Mouse (Mus musculus) right cerebral cortex, postnatal 14 days (tissue): ENCODE data around the gene Fkbp10.

Source experiments
- DNase-seq: peaks from one replicate; pipeline ENCODE4 v3.0.0; 2022

Gene Fkbp10

GRCm38 (mm10) chr11:100413541-100413940, 2.0 kb upstream of the Fkbp10 start:
- DNase-seq: no peak

GRCm38 (mm10) chr11:100414021-100414913, 1.2 kb upstream of the Fkbp10 start, which contains the start of gene P3h4:
TSS of gene P3h4 (minus strand) at chr11:100414836.
- peak; percentile 68 for DNase-seq

- DNase-seq: no peak
These were observed 6.0 kb downstream of the Fkbp10 start for GRCm38 (mm10) chr11:100421537-100421936.

DNA sequence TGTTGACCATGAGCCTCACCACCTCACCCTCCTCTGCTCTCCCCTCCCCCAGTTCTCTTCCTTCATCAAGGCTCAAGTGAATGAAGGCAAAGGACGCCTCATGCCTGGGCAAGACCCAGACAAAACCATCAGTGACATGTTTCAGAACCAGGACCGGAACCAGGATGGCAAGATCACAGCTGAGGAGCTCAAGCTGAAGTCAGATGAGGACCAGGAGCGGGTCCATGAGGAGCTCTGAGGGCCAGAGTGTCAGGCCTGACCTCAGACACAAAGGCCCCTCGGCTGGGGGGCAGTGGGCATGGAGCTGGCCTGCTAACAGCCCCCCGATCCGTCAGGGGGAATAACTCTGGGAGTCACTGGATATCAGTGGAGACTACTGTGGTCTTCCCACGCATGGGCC, 8.3 kb downstream of the Fkbp10 start:
- no peak for DNase-seq

GRCm38 (mm10) chr11:100425851-100426250, 10.4 kb downstream of the Fkbp10 start:
- peak; percentile 75 for DNase-seq

- no peak for DNase-seq
These were observed 11.3 kb downstream of the Fkbp10 start for GRCm38 (mm10) chr11:100426820-100427219.

DNA sequence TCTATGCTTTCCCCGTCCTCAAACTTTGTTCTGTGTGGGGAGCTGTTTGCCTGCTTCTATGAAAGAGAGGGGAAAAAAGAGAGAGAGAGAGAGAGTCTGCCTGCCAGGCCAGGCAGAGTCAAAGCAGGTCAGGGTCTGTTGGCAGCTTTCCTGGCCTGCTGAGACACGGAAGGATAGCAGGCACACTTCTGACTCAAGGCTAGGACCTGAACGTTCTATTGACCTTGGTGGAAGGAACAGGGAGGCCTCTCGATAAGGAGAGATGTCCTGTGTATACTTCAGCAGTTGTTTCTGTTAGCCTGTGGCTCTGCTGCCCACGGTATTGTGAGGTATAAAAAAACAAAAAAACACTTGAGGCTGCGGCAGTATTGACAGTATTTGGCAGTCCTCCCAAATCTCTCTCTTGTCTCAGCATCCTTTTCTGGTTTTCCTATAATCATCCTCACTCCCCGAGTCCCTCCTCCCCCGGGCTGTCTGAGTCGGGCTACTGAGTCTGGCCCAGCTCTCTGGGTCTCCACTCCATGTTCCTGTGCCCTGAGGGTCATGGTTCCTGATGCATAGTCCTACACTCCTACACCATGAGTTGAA, 13.2 kb downstream of the Fkbp10 start:
- no peak for DNase-seq

DNA sequence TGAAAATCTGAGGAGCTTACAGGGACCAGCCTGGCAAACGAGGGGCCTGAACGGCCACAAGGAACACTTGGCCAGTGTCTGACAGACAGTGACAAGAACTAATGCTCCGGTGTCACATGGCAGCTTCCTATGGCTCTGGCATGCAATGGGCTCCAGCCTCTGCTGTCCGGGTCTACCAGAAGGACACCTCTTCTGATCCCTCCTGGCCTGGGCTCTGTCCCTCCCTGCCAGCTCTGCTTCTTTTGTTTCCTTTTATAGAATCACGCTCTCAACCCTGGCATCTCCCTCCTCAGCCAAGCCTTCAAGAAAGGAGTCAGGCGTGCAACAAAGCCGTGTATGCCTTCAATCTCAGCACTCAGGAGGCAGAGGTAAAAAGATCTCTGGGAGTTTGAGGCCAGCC, 14.6 kb downstream of the Fkbp10 start:
- no peak for DNase-seq

GRCm38 (mm10) chr11:100432002-100432401, 16.5 kb downstream of the Fkbp10 start:
- DNase-seq: no peak

- no peak for DNase-seq
These were observed 20.3 kb downstream of the Fkbp10 start for GRCm38 (mm10) chr11:100435678-100436246.

- DNase-seq: no peak
These were observed 22.4 kb downstream of the Fkbp10 start for GRCm38 (mm10) chr11:100437901-100438300.

GRCm38 (mm10) chr11:100440691-100441522, 25.4 kb downstream of the Fkbp10 start:
- DNase-seq: peak; percentile 81

DNA sequence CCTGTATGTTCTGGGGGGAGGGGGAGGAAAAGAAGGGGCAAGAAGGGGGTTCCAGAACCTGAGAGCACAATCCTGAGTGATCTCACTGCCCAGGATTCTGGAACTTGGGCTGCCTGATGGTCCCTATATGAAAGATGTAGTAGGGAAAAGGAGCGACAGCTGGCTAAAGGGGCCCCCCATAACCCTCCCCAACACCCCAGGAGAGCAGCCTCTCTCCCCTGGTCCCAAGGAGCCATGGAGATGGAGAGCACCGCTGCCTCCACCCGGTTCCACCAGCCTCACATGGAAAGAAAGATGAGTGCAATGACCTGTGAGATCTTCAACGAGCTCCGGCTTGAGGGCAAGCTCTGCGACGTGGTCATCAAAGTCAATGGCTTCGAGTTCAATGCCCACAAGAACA, 26.3 kb downstream of the Fkbp10 start, which contains the start of the genes Nt5c3b and Klhl10:
Gene Nt5c3b (minus strand): TSS at position 12 of the 400 bp plus-strand sequence.
Gene Klhl10 (plus strand): TSS at position 121 of the 400 bp plus-strand sequence.
- DNase-seq: no peak

DNA sequence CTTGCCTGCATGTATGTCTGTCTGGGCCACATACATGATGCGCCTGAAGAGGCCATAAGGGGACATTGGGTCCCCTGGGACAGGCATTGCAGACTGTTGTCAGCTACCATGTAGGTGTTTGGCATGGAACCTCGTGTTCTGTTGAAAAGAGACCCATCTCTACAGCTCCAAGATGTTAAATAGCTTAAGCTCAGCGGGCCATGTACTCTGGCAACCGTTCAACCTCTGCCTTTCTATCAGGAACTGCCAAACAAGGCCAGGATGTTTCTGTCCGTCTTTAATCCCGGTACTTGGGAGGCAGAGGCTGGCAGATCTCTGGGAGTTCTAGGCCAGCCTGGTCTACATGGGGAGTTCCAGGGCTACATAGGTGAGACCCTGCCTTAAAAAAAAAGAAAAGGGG, 27.1 kb downstream of the Fkbp10 start:
- no peak for DNase-seq

- DNase-seq: no peak
These were observed 41.8 kb downstream of the Fkbp10 start for GRCm38 (mm10) chr11:100457247-100457646.

DNA sequence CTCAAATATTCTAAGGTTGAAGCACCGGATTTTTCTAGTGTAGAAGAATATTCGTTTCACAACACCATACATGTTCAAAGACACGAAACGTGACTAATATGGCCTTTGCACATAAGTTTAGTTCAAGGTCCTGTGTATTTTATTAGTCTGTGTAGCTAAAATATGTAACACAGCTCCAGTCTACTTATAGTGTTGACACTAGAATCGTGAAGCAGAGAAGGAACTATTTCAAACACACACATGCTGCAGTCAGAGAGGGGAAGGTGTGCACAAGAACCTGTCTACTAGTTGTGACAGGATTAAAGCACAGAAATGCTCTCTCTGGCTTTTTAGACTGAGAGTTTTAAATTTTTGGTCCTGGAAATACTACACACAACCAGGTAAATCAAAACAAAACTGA, 42.2 kb downstream of the Fkbp10 start:
- DNase-seq: no peak

DNA sequence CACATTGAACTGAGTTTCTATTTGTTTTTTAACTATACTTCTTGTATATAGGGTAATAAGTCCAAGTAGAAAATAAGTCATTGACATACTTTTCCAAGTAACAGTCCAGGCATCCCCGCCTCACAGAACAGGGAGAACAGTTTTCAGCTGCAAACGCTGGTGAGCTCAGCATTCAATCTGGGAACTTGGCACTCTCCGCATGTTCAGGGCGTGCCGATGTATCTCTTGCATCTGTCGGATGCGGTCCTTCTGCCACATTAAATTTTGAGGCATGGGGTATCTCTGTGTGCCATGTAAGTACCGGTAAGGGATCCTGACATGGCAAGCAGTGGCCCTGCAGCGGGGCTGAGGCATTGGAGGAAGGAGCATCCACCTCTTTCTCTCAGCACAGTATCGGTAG, 47.2 kb downstream of the Fkbp10 start:
- peak; percentile 21 for DNase-seq

DNA sequence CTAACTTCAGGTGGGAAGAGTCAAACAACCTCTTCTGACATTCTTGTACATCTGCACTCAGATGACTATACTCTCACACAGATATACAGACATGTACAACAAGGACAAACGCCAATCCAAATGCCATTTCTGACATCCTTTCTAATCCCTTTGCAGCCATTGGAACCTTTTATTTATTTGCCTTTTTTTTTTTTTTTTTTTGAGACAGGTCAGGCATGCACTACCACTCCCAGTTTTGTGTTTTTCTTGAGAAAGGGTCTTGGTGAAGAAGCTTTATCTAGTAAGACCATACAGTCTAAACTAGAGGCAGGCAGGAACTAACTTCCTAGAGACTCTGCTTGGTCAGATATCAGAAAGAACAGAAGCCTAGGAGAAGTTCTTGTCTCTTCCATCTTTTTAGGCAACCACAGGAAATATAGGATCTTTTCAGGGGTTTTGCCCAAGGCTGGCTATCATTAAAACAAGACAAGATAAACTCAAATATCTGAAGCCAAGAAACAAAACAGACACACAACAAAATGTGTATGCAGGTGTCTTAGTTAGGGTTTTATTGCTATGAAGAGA, 49.8 kb downstream of the Fkbp10 start:
- DNase-seq: no peak

DNA sequence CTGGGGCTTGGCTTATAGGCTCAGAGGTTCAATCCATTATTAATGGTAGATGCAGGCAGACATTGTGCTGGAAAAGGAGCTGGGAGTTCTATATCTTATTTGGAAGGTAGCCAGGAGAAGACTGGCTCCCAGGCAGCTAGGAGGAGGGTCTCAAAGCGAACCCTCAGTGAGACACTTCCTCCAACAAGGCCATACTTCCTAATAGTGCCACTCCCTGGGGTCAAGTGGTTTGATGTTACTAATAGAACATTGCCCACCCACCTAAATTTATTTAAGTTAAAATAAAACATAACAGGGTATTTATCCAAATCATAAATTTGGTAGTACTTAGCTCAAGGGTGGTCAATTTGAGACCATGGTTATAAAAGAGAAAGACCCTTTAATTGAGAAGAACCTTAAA, 50.3 kb downstream of the Fkbp10 start:
- no peak for DNase-seq

DNA sequence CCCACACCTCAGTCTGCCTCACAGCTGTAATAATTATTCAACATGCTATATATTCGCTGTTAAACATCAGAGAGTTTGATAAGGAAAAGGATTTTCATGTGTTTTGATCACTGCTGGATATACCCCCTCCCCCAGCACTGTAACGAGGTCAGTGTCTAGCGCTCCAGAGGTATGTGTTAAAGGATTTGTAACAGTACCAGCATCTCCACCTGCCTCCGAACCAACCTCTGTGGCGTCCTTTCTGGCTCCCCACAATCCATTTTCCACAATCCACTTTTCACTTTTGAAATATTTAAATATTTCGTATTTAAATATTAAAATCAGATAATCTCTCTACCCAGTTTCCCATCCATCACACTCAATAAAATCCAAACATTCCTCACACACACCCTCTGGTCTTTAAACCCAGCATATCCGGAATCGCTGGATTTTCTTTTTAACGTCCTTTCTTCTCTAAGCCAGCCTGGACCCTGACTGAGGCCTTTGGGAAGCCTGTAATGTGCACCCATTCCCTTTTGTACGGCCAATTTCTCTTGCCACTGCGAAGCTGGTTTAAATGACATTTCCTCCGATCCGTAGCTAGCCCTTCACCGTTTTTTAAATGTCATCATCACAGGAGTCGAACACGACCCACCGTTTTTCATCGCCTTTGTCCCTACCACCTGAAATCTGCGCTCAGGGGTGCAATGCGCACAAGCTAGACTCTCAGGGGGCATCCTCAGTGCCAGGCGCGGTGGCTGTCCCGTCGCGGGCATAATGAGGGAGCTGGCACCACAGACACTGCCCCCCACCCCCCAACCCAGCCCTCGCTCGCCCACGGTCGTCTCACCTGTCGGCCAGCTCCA, 56.1 kb downstream of the Fkbp10 start:
- DNase-seq: no peak

DNA sequence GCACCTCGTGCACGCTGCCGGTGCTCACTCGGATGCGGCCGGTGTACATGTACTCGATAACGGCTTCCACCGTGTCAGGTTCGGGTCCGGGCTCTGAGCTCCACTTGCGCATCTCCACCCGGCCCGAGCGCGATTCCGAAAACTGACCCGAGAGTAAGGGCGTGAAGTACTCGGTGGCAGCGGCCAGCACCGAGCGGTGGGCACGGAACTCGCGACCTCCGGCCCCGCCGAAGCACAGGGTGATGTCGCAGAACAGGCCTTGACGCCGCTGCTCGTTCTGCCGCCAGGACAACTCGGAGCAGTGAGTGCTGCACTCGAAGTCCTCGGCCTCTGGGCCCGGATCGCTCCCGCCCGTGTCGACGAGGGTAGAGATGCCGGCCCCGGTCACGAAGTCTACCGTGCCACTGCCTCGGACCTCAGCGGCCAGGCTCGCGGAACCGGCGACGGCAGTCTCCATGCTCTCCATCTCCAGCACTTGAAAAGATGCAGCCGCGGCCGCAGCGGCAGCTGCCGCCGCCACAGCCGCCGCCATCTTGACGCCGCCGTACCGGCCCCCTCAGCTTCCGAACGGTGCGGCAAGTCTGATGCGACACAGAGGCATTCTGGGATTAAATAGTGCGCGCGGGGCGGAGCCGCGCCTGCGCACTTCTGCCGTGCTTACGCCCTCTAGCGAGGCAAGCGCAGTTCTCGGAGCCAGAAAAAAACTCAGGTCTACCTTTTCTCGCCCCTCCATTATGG, 56.9 kb downstream of the Fkbp10 start, which contains the start of gene Klhl11:
Gene Klhl11 (minus strand): TSS at position 545 of the 738 bp plus-strand sequence.
- peak; percentile 85 for DNase-seq
